7 mouse cellular contexts compared by ENCODE assay signal in the genomic region with DNA sequence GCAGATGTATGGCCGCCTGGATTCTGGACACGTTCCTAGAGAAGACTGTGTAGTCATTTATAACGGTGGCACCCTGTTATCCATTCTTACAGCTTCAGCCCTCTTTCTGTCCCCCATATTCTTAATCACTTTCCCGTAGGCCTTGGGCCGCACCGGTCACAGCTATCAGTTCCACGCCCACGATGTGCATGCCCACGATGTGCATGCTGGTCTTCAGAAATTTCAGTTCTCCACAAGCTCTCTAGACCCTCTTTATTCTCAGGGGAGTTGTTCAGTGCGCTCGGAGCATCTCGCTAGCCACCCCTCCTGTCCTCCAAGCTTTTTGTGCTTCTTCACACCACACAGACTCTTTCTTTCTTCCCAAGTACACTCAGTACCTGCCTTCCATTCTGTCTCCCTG.
DNase-seq lines count a peak whose midpoint lies in the region; ATAC-seq and TF ChIP-seq lines count a peak whose summit lies in the region.

No protein-coding gene starts in this region.

- no peaks in the 10 kb centered on the region for H3K27me3 ChIP-seq in kidney, embryonic 14.5 days (ENCODE audit: control insufficient read depth, insufficient read depth, low read length)
- H3K27me3 ChIP-seq in spleen, adult 2 months (ENCODE audit: control insufficient read depth, insufficient read depth, low read length): no peaks in the 10 kb centered on the region
- H3K27me3 ChIP-seq in limb, embryonic 10.5 days (ENCODE audit: low read depth, poor library complexity, severe bottlenecking): no peaks in the 10 kb centered on the region

- no peak overlapping the region; the same call in 1 of the 2 replicates for H3K4me3 ChIP-seq in kidney, embryonic 14.5 days (ENCODE audit: low read length)
- H3K4me3 ChIP-seq in spleen, adult 2 months (ENCODE audit: extremely low read depth, insufficient read depth, insufficient read length): no peak overlapping the region; the same call in 1 of the 2 replicates
- no peak overlapping the region for H3K4me3 ChIP-seq in limb, embryonic 10.5 days

- ATAC-seq in kidney, embryonic 14.5 days (ENCODE audit: low FRiP score, low TSS enrichment): no peak

- no peak for DNase-seq in kidney, adult 8-10 months
- DNase-seq in spleen, adult 2 months (ENCODE audit: low read depth in 1 of 2, low spot score in 2 of 2): no peak
- no peak for DNase-seq in spleen, adult 18-20 months
- DNase-seq in limb, embryonic 10.5 days (ENCODE audit: low spot score): no peak
- DNase-seq in embryo, embryonic 9.5 days (ENCODE audit: extremely low spot score): no peak
- DNase-seq in testis, postnatal 14 days (ENCODE audit: low spot score): no peak

- H3K9ac ChIP-seq in kidney, embryonic 14.5 days (ENCODE audit: low read depth, low read length): no peak overlapping the region

- H3K4me1 ChIP-seq in kidney, embryonic 14.5 days (ENCODE audit: control insufficient read depth, insufficient read depth, low read length): peaks cover 13% of the 10 kb centered on the region; the same call in 1 of the 2 replicates
- H3K4me1 ChIP-seq in spleen, adult 2 months (ENCODE audit: control insufficient read depth, insufficient read depth, insufficient read length): peaks cover 8% of the 10 kb centered on the region; the same call in 1 of the 2 replicates
- peaks cover 76% of the 10 kb centered on the region for H3K4me1 ChIP-seq in limb, embryonic 10.5 days

- TF ChIP-seq POLR2A in spleen, adult 2 months (IDR thresholded peaks at IDR 0.05; ENCODE audit: low read depth, low read length): no peak

- H3K9me3 ChIP-seq in kidney, embryonic 14.5 days (ENCODE audit: control insufficient read depth, low read length): no peaks in the 10 kb centered on the region
- H3K9me3 ChIP-seq in limb, embryonic 10.5 days (replicated peaks): no peaks in the 10 kb centered on the region

- H3K36me3 ChIP-seq in kidney, embryonic 14.5 days (ENCODE audit: control insufficient read depth, insufficient read depth, low read length): no peaks in the 10 kb centered on the region
- H3K36me3 ChIP-seq in spleen, adult 2 months (ENCODE audit: control insufficient read depth, insufficient read depth, low read length): no peaks in the 10 kb centered on the region
- no peaks in the 10 kb centered on the region for H3K36me3 ChIP-seq in limb, embryonic 10.5 days

- WGBS in kidney, embryonic 14.5 days: 60% methylated on average over 12 of the region's 12 CpGs
- WGBS in spleen, adult 2 months: 70% methylated on average over 12 of the region's 12 CpGs
- WGBS in limb, embryonic 10.5 days: 78% methylated on average over 12 of the region's 12 CpGs

- H3K27ac ChIP-seq in kidney, embryonic 14.5 days (ENCODE audit: low read depth, low read length): peak overlapping the region; percentile 88; the same call in 1 of the 2 replicates
- H3K27ac ChIP-seq in spleen, adult 2 months (ENCODE audit: insufficient read depth, low read length): peak overlapping the region; percentile 48
- peak overlapping the region; percentile 66; the same call in 1 of the 2 replicates for H3K27ac ChIP-seq in limb, embryonic 10.5 days

- TF ChIP-seq CTCF in spleen, adult 2 months (IDR thresholded peaks at IDR 0.05; ENCODE audit: extremely low read depth, insufficient read depth, insufficient read length, insufficient replicate concordance): no peak

- H3K4me2 ChIP-seq in kidney, embryonic 14.5 days (replicated peaks; ENCODE audit: low read depth, low read length): peak overlapping the region; percentile 15
